Mouse (Mus musculus) bone marrow, adult 2 months (tissue): ENCODE measurements around the gene Stoml1.

ENCODE experiments used
- CTCF ChIP-seq: fragments of 200-500 bp; IDR thresholded peaks from 2 replicates; pipeline ENCODE4 v1.5.1; 2011; ENCODE audit warnings: low read length, control low read depth; ENCODE audit not compliant: control insufficient read depth, insufficient read depth
- POLR2A ChIP-seq: fragments of 200-500 bp; IDR thresholded peaks from 2 replicates; pipeline ENCODE4 v1.6.1; 2011; ENCODE audit warnings: low read depth, mild to moderate bottlenecking, control low read depth, low read length, borderline replicate concordance; ENCODE audit not compliant: control insufficient read depth

DNA sequence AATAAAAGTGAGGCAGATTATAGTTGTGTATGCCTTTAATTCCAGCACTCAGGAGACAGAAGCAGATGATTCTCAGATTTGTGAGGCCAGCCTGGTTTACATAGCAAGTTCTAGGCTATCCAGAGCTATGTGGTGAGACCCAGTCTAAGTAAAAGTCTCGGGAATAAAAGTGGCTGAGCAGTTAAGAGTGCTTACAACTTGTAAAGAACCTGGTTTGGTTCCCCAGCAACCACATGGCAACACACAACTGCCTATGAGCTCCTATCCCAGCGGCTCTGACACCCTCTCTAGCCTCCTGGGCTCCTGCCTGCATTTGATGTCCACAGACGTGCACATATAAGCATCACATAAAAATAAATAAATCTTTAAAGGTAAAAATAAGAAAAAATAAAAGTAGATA is 17.1 kb downstream of the Stoml1 start:
- TF ChIP-seq POLR2A (no peak), CTCF (no peak)
